Mouse (Mus musculus) CH12.LX (cell line): ENCODE data around the gene Gm5426. TPM values are rescaled to one million over a fixed set of nuclear protein-coding genes. Genes with fewer than 3 reads are reported as not detected.

ENCODE experiments used
- DNase-seq: peaks from one replicate; pipeline ENCODE4 v3.0.0-alpha.2; 2013; ENCODE audit errors: extremely low read depth
- H3K27ac ChIP-seq: 2 replicates; pipeline ENCODE4 v1.5.1; 2012; ENCODE audit warnings: low read depth, mild to moderate bottlenecking, control low read depth, moderate library complexity; ENCODE audit not compliant: insufficient read depth
- H3K27me3 ChIP-seq: replicated peaks from 2 replicates; pipeline ENCODE3; 2012; ENCODE audit warnings: inconsistent platforms
- H3K36me3 ChIP-seq, 2 experiments: replicated peaks in 1 of 2; 2 replicates each; pipeline versions ENCODE3 to v1.6.1; 2012; ENCODE audit warnings: inconsistent platforms in 1 of 2, low read length in 1 of 2, mild to moderate bottlenecking in 1 of 2, mixed read lengths in 1 of 2, moderate library complexity in 1 of 2; ENCODE audit not compliant: control insufficient read depth in 1 of 2, insufficient read depth in 1 of 2
- H3K4me1 ChIP-seq, 2 experiments: 2 replicates each; pipeline ENCODE4 v1.6.1; 2012; ENCODE audit warnings: inconsistent platforms in 1 of 2, moderate library complexity in 1 of 2; ENCODE audit not compliant: insufficient read depth in 2 of 2, control insufficient read depth in 1 of 2
- H3K4me2 ChIP-seq: 2 replicates; pipeline ENCODE4 v1.6.1; 2012; ENCODE audit warnings: low read depth, mild to moderate bottlenecking, control low read depth; ENCODE audit not compliant: poor library complexity, insufficient read depth, severe bottlenecking
- H3K4me3 ChIP-seq, 3 experiments: fragments of 150-350 bp in 1 of 3; sonication (generic) in 1 of 3; replicated peaks in 1 of 3; 2 replicates each; pipeline versions ENCODE3 to v1.5.1; 2011 to 2012; ENCODE audit warnings: low read depth in 2 of 3, low read length in 2 of 3, mild to moderate bottlenecking in 2 of 3, moderate library complexity in 2 of 3, control low read depth in 1 of 3, improper control_type of control experiment in 1 of 3, inconsistent platforms in 1 of 3, mixed read lengths in 1 of 3; ENCODE audit not compliant: poor library complexity in 1 of 3
- H3K79me2 ChIP-seq: replicated peaks from 2 replicates; pipeline ENCODE4 v1.6.1; 2012; ENCODE audit warnings: mild to moderate bottlenecking, moderate library complexity; ENCODE audit not compliant: control insufficient read depth, poor library complexity, insufficient read depth, severe bottlenecking; ENCODE audit errors: extremely low read depth
- H3K9ac ChIP-seq: 2 replicates; pipeline ENCODE4 v1.6.1; 2012; ENCODE audit warnings: low read depth, mild to moderate bottlenecking, control low read depth, moderate library complexity; ENCODE audit not compliant: insufficient read depth
- H3K9me3 ChIP-seq: replicated peaks from 2 replicates; pipeline ENCODE3; 2012; ENCODE audit warnings: low read length, inconsistent platforms, mixed read lengths
- BHLHE40 ChIP-seq: IDR thresholded peaks from 2 replicates; pipeline ENCODE4 v1.6.1; 2011; ENCODE audit warnings: mild to moderate bottlenecking, low read depth, low read length, improper control_type of control experiment
- CHD1 ChIP-seq: IDR thresholded peaks from 2 replicates; pipeline ENCODE4 v1.6.1; 2012; ENCODE audit warnings: low read depth, low read length, improper control_type of control experiment, inconsistent platforms
- CTCF ChIP-seq, 2 experiments: IDR thresholded peaks in 1 of 2; conservative IDR thresholded peaks in 1 of 2; 2 replicates each; pipeline ENCODE4 v1.5.1; 2011 to 2012; ENCODE audit warnings: low read depth in 2 of 2, low read length in 2 of 2, improper control_type of control experiment in 1 of 2, inconsistent platforms in 1 of 2, mild to moderate bottlenecking in 1 of 2, moderate library complexity in 1 of 2
- E2F4 ChIP-seq: IDR thresholded peaks from 2 replicates; pipeline ENCODE4 v1.6.1; 2011; ENCODE audit warnings: low read depth, low read length, improper control_type of control experiment; ENCODE audit not compliant: insufficient replicate concordance
- ELF1 ChIP-seq: IDR thresholded peaks from 2 replicates; pipeline ENCODE4 v1.6.1; 2014; ENCODE audit warnings: low read depth, mild to moderate bottlenecking, inconsistent platforms, low read length, improper control_type of control experiment
- ETS1 ChIP-seq: conservative IDR thresholded peaks from 2 replicates; pipeline ENCODE4 v1.6.1; 2012; ENCODE audit warnings: low read depth, mild to moderate bottlenecking, inconsistent platforms, low read length, improper control_type of control experiment, moderate library complexity
- GABPA ChIP-seq: IDR thresholded peaks from 2 replicates; pipeline ENCODE4 v1.6.1; 2012; ENCODE audit warnings: low read depth, low read length, improper control_type of control experiment, inconsistent platforms; ENCODE audit not compliant: insufficient replicate concordance
- IRF4 ChIP-seq: IDR thresholded peaks from 2 replicates; pipeline ENCODE4 v1.6.1; 2014; ENCODE audit warnings: low read depth, mild to moderate bottlenecking, inconsistent platforms, low read length, improper control_type of control experiment
- JUN ChIP-seq: IDR thresholded peaks from 2 replicates; pipeline ENCODE4 v1.6.1; 2011; ENCODE audit warnings: low read depth, mild to moderate bottlenecking, low read length, improper control_type of control experiment, moderate library complexity; ENCODE audit not compliant: insufficient read depth
- JUND ChIP-seq: conservative IDR thresholded peaks from 2 replicates; pipeline ENCODE4 v1.6.1; 2011; ENCODE audit warnings: low read depth, low read length, improper control_type of control experiment
- KAT2A ChIP-seq: IDR thresholded peaks from 2 replicates; pipeline ENCODE4 v1.6.1; 2012; ENCODE audit warnings: low read length, improper control_type of control experiment, inconsistent platforms; ENCODE audit not compliant: insufficient replicate concordance
- MAFK ChIP-seq: IDR thresholded peaks from 2 replicates; pipeline ENCODE4 v1.6.1; 2011; ENCODE audit warnings: low read length, improper control_type of control experiment; ENCODE audit not compliant: insufficient replicate concordance
- MAZ ChIP-seq: IDR thresholded peaks from 2 replicates; pipeline ENCODE4 v1.6.1; 2012; ENCODE audit warnings: low read depth, mild to moderate bottlenecking, inconsistent platforms, low read length, improper control_type of control experiment, moderate library complexity
- MEF2A ChIP-seq: IDR thresholded peaks from 2 replicates; pipeline ENCODE4 v1.6.1; 2014; ENCODE audit warnings: low read depth, mild to moderate bottlenecking, inconsistent platforms, low read length, improper control_type of control experiment, borderline replicate concordance
- MXI1 ChIP-seq: IDR thresholded peaks from 2 replicates; pipeline ENCODE4 v1.6.1; 2011; ENCODE audit warnings: mild to moderate bottlenecking, low read depth, low read length, improper control_type of control experiment
- MYC ChIP-seq: IDR thresholded peaks from 2 replicates; pipeline ENCODE4 v1.6.1; 2011; ENCODE audit warnings: low read depth, mild to moderate bottlenecking, improper control_type of control experiment, low read length
- NELFE ChIP-seq: IDR thresholded peaks from 2 replicates; pipeline ENCODE4 v1.6.1; 2011; ENCODE audit warnings: low read depth, low read length, improper control_type of control experiment
- POLR2A ChIP-seq: IDR thresholded peaks from 2 replicates; pipeline ENCODE4 v1.6.1; 2011; ENCODE audit warnings: low read depth, mild to moderate bottlenecking, improper control_type of control experiment, low read length
- RAD21 ChIP-seq: IDR thresholded peaks from 2 replicates; pipeline ENCODE4 v1.6.1; 2011; ENCODE audit warnings: low read depth, mild to moderate bottlenecking, low read length, improper control_type of control experiment, moderate library complexity
- RCOR1 ChIP-seq: conservative IDR thresholded peaks from 2 replicates; pipeline ENCODE4 v1.6.1; 2012; ENCODE audit warnings: low read depth, mild to moderate bottlenecking, inconsistent platforms, low read length, improper control_type of control experiment
- SIN3A ChIP-seq: IDR thresholded peaks from 2 replicates; pipeline ENCODE4 v1.6.1; 2012; ENCODE audit warnings: low read length, improper control_type of control experiment, inconsistent platforms
- TBP ChIP-seq: conservative IDR thresholded peaks from 2 replicates; pipeline ENCODE4 v1.6.1; 2011; ENCODE audit warnings: low read depth, low read length, improper control_type of control experiment
- TCF12 ChIP-seq: IDR thresholded peaks from 2 replicates; pipeline ENCODE4 v1.6.1; 2014; ENCODE audit warnings: low read depth, mild to moderate bottlenecking, inconsistent platforms, low read length, improper control_type of control experiment
- UBTF ChIP-seq: IDR thresholded peaks from 2 replicates; pipeline ENCODE4 v1.6.1; 2012; ENCODE audit warnings: low read depth, mild to moderate bottlenecking, inconsistent platforms, low read length, improper control_type of control experiment, moderate library complexity
- USF1 ChIP-seq: IDR thresholded peaks from 2 replicates; pipeline ENCODE4 v1.6.1; 2014; ENCODE audit warnings: low read depth, mild to moderate bottlenecking, inconsistent platforms, low read length, improper control_type of control experiment
- ZKSCAN1 ChIP-seq: IDR thresholded peaks from 2 replicates; pipeline ENCODE4 v1.6.1; 2012; ENCODE audit warnings: low read depth, inconsistent platforms, low read length, improper control_type of control experiment, borderline replicate concordance
- ZMIZ1 ChIP-seq: IDR thresholded peaks from 2 replicates; pipeline ENCODE4 v1.6.1; 2012; ENCODE audit warnings: low read depth, mild to moderate bottlenecking, inconsistent platforms, low read length, improper control_type of control experiment
- dilution Hi-C: fragments of 300-500 bp; cut with MboI; formaldehyde crosslinking; loops from 2 replicates; pipeline ENCODE4 v1.14.3; 2020; ENCODE audit warnings: low sequenced_read_pairs; ENCODE audit not compliant: extremely low pct_unique_long_range_greater_than_20kb, extremely low pct_ligation_motif_present
- in situ Hi-C: fragments of 300-500 bp; cut with MboI; formaldehyde crosslinking; loops from 3 replicates; pipeline ENCODE4 v1.14.3; 2019; ENCODE audit warnings: low sequenced_read_pairs, low pct_ligation_motif_present, low pct_unique_long_range_greater_than_20kb, mixed read lengths
- polyA plus RNA-seq: library from polyadenylated mRNA; unstranded; fragments of >175 nt; gene quantifications from 2 replicates; pipeline ENCODE4 v1.2.1, GENCODE M21; 2012; ENCODE audit warnings: low read depth; ENCODE audit not compliant: insufficient read length
- total RNA-seq, 2 experiments: library from RNA; depleted of rRNA; stranded (reverse); fragments of 300-350 nt in 1 of 2; fragments of >200 nt in 1 of 2; gene quantifications; 2 replicates each; pipeline ENCODE4 v1.2.3; 2012 to 2014

Gene Gm5426
- total and polyA plus RNA-seq, 3 experiments: not detected

DNA sequence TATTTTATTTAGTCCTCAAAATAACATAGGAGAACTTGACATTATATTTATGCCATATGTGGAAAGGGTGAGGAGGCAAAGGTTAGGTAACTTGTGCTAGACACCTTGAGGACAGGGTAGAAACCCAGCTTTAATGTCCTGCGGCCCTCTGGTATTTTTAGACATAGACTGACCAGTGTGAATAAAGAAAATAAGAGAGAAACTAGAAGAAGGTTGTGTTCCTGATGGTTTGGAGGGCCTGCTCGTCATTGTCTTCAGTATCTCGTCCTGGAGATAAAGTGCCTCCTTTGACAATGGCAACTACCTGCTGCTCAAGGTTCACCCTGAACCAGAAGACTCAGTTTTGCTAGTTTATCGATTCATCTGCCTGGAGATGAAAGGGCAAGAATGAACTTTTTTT is 32.6 kb downstream of the Gm5426 start:
- no peak for TF ChIP-seq NELFE
- TF ChIP-seq CTCF (conservative IDR thresholded peaks at IDR 0.05 in 1 of 2, IDR thresholded peaks at IDR 0.05 in 1 of 2; ENCODE audit: low read depth in 2 of 2, low read length in 2 of 2): no peak
- TF ChIP-seq ZMIZ1: no peak
- no peak for TF ChIP-seq E2F4
- TF ChIP-seq ETS1: no peak
- no peak for TF ChIP-seq BHLHE40
- TF ChIP-seq USF1: no peak
- no peak for TF ChIP-seq TBP
- no peak for TF ChIP-seq MAFK
- no peak for TF ChIP-seq UBTF
- TF ChIP-seq MYC: no peak
- no peak for TF ChIP-seq MAZ
- no peak for TF ChIP-seq ZKSCAN1
- TF ChIP-seq MXI1: no peak
- TF ChIP-seq KAT2A: no peak
- TF ChIP-seq POLR2A: no peak
- Histone ChIP-seq H3K27me3 (no peaks in the 10 kb centered on the region), H3K4me1 (no peaks in the 10 kb centered on the region), H3K79me2 (no peaks in the 10 kb centered on the region), H3K9me3 (no peaks in the 10 kb centered on the region), H3K9ac (no peak overlapping the region), H3K27ac (no peak overlapping the region), H3K4me3 (no peak overlapping the region), H3K4me2 (no peak overlapping the region), H3K36me3 (no peaks in the 10 kb centered on the region)
- in situ Hi-C loops (no loop called here), dilution Hi-C loops (no loop called here)
- no peak for DNase-seq

DNA sequence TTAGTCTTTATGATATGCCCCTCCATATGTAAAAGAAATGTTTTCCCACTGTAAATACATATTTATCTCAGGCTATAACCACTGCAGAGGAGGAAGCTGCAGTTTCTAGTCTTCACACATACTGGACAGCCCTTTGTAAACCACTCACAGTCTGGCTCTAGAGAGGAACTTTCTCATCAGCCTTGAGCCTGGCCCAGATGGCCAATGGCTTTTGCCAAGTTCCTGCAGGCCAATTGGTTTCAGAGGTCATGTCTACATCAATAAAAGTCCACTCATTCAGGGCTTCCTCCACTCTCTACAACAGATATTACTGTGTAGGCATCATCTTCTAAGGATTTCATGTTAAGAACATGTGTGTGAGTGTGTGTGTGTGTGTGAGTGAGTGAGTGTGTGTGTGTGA is 35.1 kb downstream of the Gm5426 start:
- no peaks in the 10 kb centered on the region for H3K79me2 ChIP-seq
- H3K27me3 ChIP-seq: no peaks in the 10 kb centered on the region
- H3K4me1 ChIP-seq: peaks cover 2 to 3% of the 10 kb centered on the region in 2 experiments
- H3K36me3 ChIP-seq: no peaks in the 10 kb centered on the region
- H3K27ac ChIP-seq: no peak overlapping the region
- dilution Hi-C loops: no loop called here
- H3K4me3 ChIP-seq: no peak overlapping the region
- TF ChIP-seq CHD1 (no peak), IRF4 (no peak), MEF2A (no peak), ELF1 (no peak), RCOR1 (no peak), GABPA (no peak), JUND (no peak), SIN3A (no peak), TCF12 (no peak), JUN (no peak), E2F4 (no peak), ZMIZ1 (no peak), CTCF (conservative IDR thresholded peaks at IDR 0.05 in 1 of 2, IDR thresholded peaks at IDR 0.05 in 1 of 2; ENCODE audit: low read depth in 2 of 2, low read length in 2 of 2) (no peak), RAD21 (no peak), MAFK (no peak), USF1 (no peak)
- in situ Hi-C loops: no loop called here
- no peak overlapping the region for H3K9ac ChIP-seq
- H3K9me3 ChIP-seq: no peaks in the 10 kb centered on the region
- no peak for DNase-seq
- H3K4me2 ChIP-seq: no peak overlapping the region
